Mouse (Mus musculus): ENCODE measurements around the gene Clec9a. TPM values are rescaled to one million over a fixed set of nuclear protein-coding genes. Genes with fewer than 3 reads are reported as not detected.

Clec9a gene
- polyA plus RNA-seq, 1 experiment from 2014 or later, result 0.33 TPM

GRCm38 (mm10) chr6:129436025-129436424 is 27.4 kb downstream of the Clec9a start:
- Histone ChIP-seq H3K4me3 (ENCODE audit: low read depth, low read length) (no peak overlapping the region), H3K36me3 (ENCODE audit: control insufficient read depth, insufficient read depth) (no peaks in the 10 kb centered on the region), H3K27ac (ENCODE audit: low read length) (no peak overlapping the region), H3K9ac (ENCODE audit: low read depth, low read length) (no peak overlapping the region), H3K4me2 (ENCODE audit: low read depth, low read length) (no peak overlapping the region), H3K4me1 (ENCODE audit: control insufficient read depth, low read depth, low read length) (no peaks in the 10 kb centered on the region), H3K9me3 (replicated peaks; ENCODE audit: control insufficient read depth, low read length) (no peaks in the 10 kb centered on the region), H3K27me3 (ENCODE audit: control insufficient read depth, insufficient read depth, low read depth, low read length) (no peaks in the 10 kb centered on the region)
- 57% methylated on average over 3 of the region's 3 CpGs for WGBS (ENCODE audit: insufficient replicate concordance)
- ATAC-seq (ENCODE audit: low read depth), result no peak

DNA sequence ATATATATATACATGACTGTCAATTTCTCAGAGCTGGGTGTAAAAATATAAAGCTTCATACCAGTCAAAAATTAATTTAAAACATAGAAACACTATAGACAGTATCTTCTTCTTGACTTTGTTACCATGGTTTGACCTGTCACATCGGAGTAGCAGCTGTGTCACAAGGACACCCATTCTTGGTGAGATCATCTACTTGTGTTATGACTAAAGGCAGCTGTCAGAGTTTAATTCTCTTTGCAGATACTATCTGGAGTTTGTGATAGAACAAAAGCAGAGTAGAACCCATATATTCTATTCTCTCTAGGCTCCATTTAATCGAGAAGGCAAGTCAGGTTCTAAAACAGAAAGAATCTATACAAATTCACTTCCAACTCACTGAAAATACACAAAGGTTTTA is 29.4 kb downstream of the Clec9a start:
- H3K9me3 ChIP-seq (replicated peaks; ENCODE audit: control insufficient read depth, low read length), result no peaks in the 10 kb centered on the region
- H3K9ac ChIP-seq (ENCODE audit: low read depth, low read length), result no peak overlapping the region

GRCm38 (mm10) chr6:129449743-129450142 is 41.1 kb downstream of the Clec9a start:
- ATAC-seq (ENCODE audit: low read depth), result no peak
- Histone ChIP-seq H3K27me3 (ENCODE audit: control insufficient read depth, insufficient read depth, low read depth, low read length) (no peaks in the 10 kb centered on the region), H3K9me3 (replicated peaks; ENCODE audit: control insufficient read depth, low read length) (no peaks in the 10 kb centered on the region), H3K4me3 (ENCODE audit: low read depth, low read length) (no peak overlapping the region), H3K27ac (ENCODE audit: low read length) (no peak overlapping the region), H3K36me3 (ENCODE audit: control insufficient read depth, insufficient read depth) (no peaks in the 10 kb centered on the region), H3K4me1 (ENCODE audit: control insufficient read depth, low read depth, low read length) (no peaks in the 10 kb centered on the region), H3K9ac (ENCODE audit: low read depth, low read length) (no peak overlapping the region), H3K4me2 (ENCODE audit: low read depth, low read length) (no peak overlapping the region)
- WGBS (ENCODE audit: insufficient replicate concordance), result 61% methylated on average over 6 of the region's 6 CpGs

More for the DNA sequence above, 29.4 kb downstream of the Clec9a start:
- Histone ChIP-seq H3K4me2 (ENCODE audit: low read depth, low read length) (no peak overlapping the region), H3K36me3 (ENCODE audit: control insufficient read depth, insufficient read depth) (no peaks in the 10 kb centered on the region), H3K4me3 (ENCODE audit: low read depth, low read length) (no peak overlapping the region), H3K27me3 (ENCODE audit: control insufficient read depth, insufficient read depth, low read depth, low read length) (no peaks in the 10 kb centered on the region), H3K27ac (ENCODE audit: low read length) (no peak overlapping the region), H3K4me1 (ENCODE audit: control insufficient read depth, low read depth, low read length) (no peaks in the 10 kb centered on the region)
- no peak for ATAC-seq (ENCODE audit: low read depth)
- WGBS (ENCODE audit: insufficient replicate concordance), result 61% methylated on average over 2 of the region's 2 CpGs

DNA sequence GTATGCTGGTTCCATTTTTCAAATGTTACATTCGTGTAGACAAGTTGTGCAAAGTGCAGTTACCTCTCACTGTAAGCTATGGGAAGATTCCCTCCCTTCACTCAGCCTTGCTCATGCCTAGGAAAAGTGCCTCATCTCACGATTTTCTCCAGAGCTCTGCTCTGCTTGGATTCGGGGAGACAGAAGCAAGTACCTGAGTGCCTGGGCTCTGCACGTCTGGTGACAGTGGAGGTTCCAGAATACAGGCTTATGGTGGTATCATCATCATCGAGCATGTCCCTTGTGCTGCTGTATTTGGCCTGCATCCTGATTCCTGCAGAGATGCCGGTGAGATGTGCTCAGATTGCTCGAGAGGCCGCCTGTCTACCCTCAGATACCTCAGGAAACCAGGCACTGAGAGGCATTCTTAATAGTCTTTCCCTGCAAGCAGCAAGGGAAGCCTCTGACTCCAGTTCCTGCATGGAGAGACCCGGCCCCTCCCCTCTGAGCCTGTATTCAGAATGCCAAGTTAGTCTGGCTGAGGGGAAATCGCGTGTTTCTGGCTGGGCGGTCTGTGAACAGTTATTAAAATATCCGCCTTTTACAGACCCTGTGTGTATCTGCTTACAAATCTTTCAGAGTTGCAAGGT is 42.9 kb downstream of the Clec9a start, which contains the start of gene Clec1a:
TSS of gene Clec1a (minus strand) at position 590 of the 629 bp plus-strand sequence.
- no peak within 1 kb of the TSS for H3K27ac ChIP-seq (ENCODE audit: low read length)
- H3K4me2 ChIP-seq (ENCODE audit: low read depth, low read length), result no peak within 1 kb of the TSS
- no peak within 1 kb of the TSS for H3K4me3 ChIP-seq (ENCODE audit: low read depth, low read length)
- H3K4me1 ChIP-seq (ENCODE audit: control insufficient read depth, low read depth, low read length), result no peaks in the 10 kb centered on the region
- 39% methylated on average over 13 of the region's 13 CpGs for WGBS (ENCODE audit: insufficient replicate concordance)
- H3K9ac ChIP-seq (ENCODE audit: low read depth, low read length), result no peak within 1 kb of the TSS
- H3K9me3 ChIP-seq (replicated peaks; ENCODE audit: control insufficient read depth, low read length), result no peaks in the 10 kb centered on the region
- no peaks in the 10 kb centered on the region for H3K36me3 ChIP-seq (ENCODE audit: control insufficient read depth, insufficient read depth)
- ATAC-seq (ENCODE audit: low read depth), result no peak
- no peaks in the 10 kb centered on the region for H3K27me3 ChIP-seq (ENCODE audit: control insufficient read depth, insufficient read depth, low read depth, low read length)

GRCm38 (mm10) chr6:129471386-129471785 is 62.7 kb downstream of the Clec9a start:
- H3K9ac ChIP-seq (ENCODE audit: low read depth, low read length), result no peak overlapping the region
- no peak overlapping the region for H3K4me2 ChIP-seq (ENCODE audit: low read depth, low read length)
- ATAC-seq (ENCODE audit: low read depth), result no peak
- H3K4me1 ChIP-seq (ENCODE audit: control insufficient read depth, low read depth, low read length), result no peaks in the 10 kb centered on the region
- no peaks in the 10 kb centered on the region for H3K27me3 ChIP-seq (ENCODE audit: control insufficient read depth, insufficient read depth, low read depth, low read length)
- H3K36me3 ChIP-seq (ENCODE audit: control insufficient read depth, insufficient read depth), result no peaks in the 10 kb centered on the region
- no peaks in the 10 kb centered on the region for H3K9me3 ChIP-seq (replicated peaks; ENCODE audit: control insufficient read depth, low read length)
- H3K27ac ChIP-seq (ENCODE audit: low read length), result no peak overlapping the region
- no peak overlapping the region for H3K4me3 ChIP-seq (ENCODE audit: low read depth, low read length)
- WGBS (ENCODE audit: insufficient replicate concordance), result 62% methylated on average over 6 of the region's 6 CpGs

GRCm38 (mm10) chr6:129472627-129473026 is 64.0 kb downstream of the Clec9a start:
- no peaks in the 10 kb centered on the region for H3K4me1 ChIP-seq (ENCODE audit: control insufficient read depth, low read depth, low read length)
- no peaks in the 10 kb centered on the region for H3K27me3 ChIP-seq (ENCODE audit: control insufficient read depth, insufficient read depth, low read depth, low read length)
- H3K9me3 ChIP-seq (replicated peaks; ENCODE audit: control insufficient read depth, low read length), result no peaks in the 10 kb centered on the region
- H3K36me3 ChIP-seq (ENCODE audit: control insufficient read depth, insufficient read depth), result no peaks in the 10 kb centered on the region
- no peak overlapping the region for H3K9ac ChIP-seq (ENCODE audit: low read depth, low read length)
- ATAC-seq (ENCODE audit: low read depth), result no peak
- no peak overlapping the region for H3K27ac ChIP-seq (ENCODE audit: low read length)
- 29% methylated on average over 5 of the region's 5 CpGs for WGBS (ENCODE audit: insufficient replicate concordance)
- no peak overlapping the region for H3K4me3 ChIP-seq (ENCODE audit: low read depth, low read length)
- no peak overlapping the region for H3K4me2 ChIP-seq (ENCODE audit: low read depth, low read length)

Other genes with a start within 250 kb of the Clec9a start
- gene Clec2d, start 228.2 kb upstream of the Clec9a start, polyA plus RNA-seq (2015; fragmentation: Nextera tagmentation; extraction: Ambion mirVana), result 0.41 and 0.70 TPM in 2 replicates
- gene Cd69, start 133.4 kb upstream of the Clec9a start, polyA plus RNA-seq (2015; fragmentation: Nextera tagmentation; extraction: Ambion mirVana), result 0.61 and 0.65 TPM in 2 replicates
- gene 4922502D21Rik, start 77.1 kb upstream of the Clec9a start, polyA plus RNA-seq (2015; fragmentation: Nextera tagmentation; extraction: Ambion mirVana), result not detected in 2 replicates
- 13.1 and 13.7 TPM in 2 replicates for gene Clec12a, start 66.2 kb upstream of the Clec9a start, polyA plus RNA-seq (2015; fragmentation: Nextera tagmentation; extraction: Ambion mirVana)
- gene Clec12b, start 23.0 kb upstream of the Clec9a start, polyA plus RNA-seq (2015; fragmentation: Nextera tagmentation; extraction: Ambion mirVana), result not detected in 2 replicates
- gene Clec1b, start 11.6 kb upstream of the Clec9a start, polyA plus RNA-seq (2015; fragmentation: Nextera tagmentation; extraction: Ambion mirVana), result 26.1 and 26.7 TPM in 2 replicates
- 0.21 and 0.36 TPM in 2 replicates for gene Clec1a, start 43.1 kb downstream of the Clec9a start, polyA plus RNA-seq (2015; fragmentation: Nextera tagmentation; extraction: Ambion mirVana)
- gene Olr1, start 98.3 kb downstream of the Clec9a start, polyA plus RNA-seq (2015; fragmentation: Nextera tagmentation; extraction: Ambion mirVana), result 1.2 and 1.3 TPM in 2 replicates
- 0.04 TPM in 1 of 2 replicates, not detected in the other for gene Tmem52b, start 103.7 kb downstream of the Clec9a start, polyA plus RNA-seq (2015; fragmentation: Nextera tagmentation; extraction: Ambion mirVana)
- 28.4 and 28.6 TPM in 2 replicates for gene Gabarapl1, start 124.3 kb downstream of the Clec9a start, polyA plus RNA-seq (2015; fragmentation: Nextera tagmentation; extraction: Ambion mirVana)
- 0.13 TPM in 1 of 2 replicates, not detected in the other for gene Klre1, start 169.0 kb downstream of the Clec9a start, polyA plus RNA-seq (2015; fragmentation: Nextera tagmentation; extraction: Ambion mirVana)
- 0.68 and 1.0 TPM in 2 replicates for gene Klrd1, start 182.9 kb downstream of the Clec9a start, polyA plus RNA-seq (2015; fragmentation: Nextera tagmentation; extraction: Ambion mirVana)
- 0.68 and 0.77 TPM in 2 replicates for gene Klrk1, start 215.0 kb downstream of the Clec9a start, polyA plus RNA-seq (2015; fragmentation: Nextera tagmentation; extraction: Ambion mirVana)
- not detected in 2 replicates for gene Klrc3, start 234.5 kb downstream of the Clec9a start, polyA plus RNA-seq (2015; fragmentation: Nextera tagmentation; extraction: Ambion mirVana)

Measured in liver, embryonic 16.5 days (tissue).